Mouse (Mus musculus): ENCODE measurements at regions not wholly inside any gene's neighbourhood (a gene's known extent, or its start where the extent isn't known, plus 50 kb on each side); places are given as distances from the start of the nearest gene placed in this dataset.
"Not testable (repeated sequence)": the region's sequence is repeated elsewhere in the genome, so short reads cannot be mapped to it uniquely, and the experiment has no call there.

GRCm38 (mm10) chr2:147989616-147990015, 57.2 kb downstream of the Foxa2 start:
- ATAC-seq (replicated peaks; ENCODE audit: poor library complexity) = no peak

- ATAC-seq (replicated peaks; ENCODE audit: poor library complexity) = no peak
These were observed 58.2 kb downstream of the Foxa2 start for GRCm38 (mm10) chr2:147988586-147988985.

- ATAC-seq (replicated peaks; ENCODE audit: poor library complexity) = no peak
These were observed 61.6 kb downstream of the Foxa2 start for GRCm38 (mm10) chr2:147985261-147985575.

- ATAC-seq (replicated peaks; ENCODE audit: poor library complexity) = no peak
These were observed 62.1 kb downstream of the Foxa2 start for GRCm38 (mm10) chr2:147984547-147985260.

GRCm38 (mm10) chr2:147980929-147981479, 65.8 kb downstream of the Foxa2 start:
- no peak for ATAC-seq (replicated peaks; ENCODE audit: poor library complexity)

GRCm38 (mm10) chr2:147980408-147980807, 66.4 kb downstream of the Foxa2 start:
- no peak for ATAC-seq (replicated peaks; ENCODE audit: poor library complexity)

- ATAC-seq (replicated peaks; ENCODE audit: poor library complexity) = no peak
These were observed 67.0 kb downstream of the Foxa2 start for GRCm38 (mm10) chr2:147979660-147980364.

- ATAC-seq (replicated peaks; ENCODE audit: poor library complexity) = no peak
These were observed 67.8 kb downstream of the Foxa2 start for GRCm38 (mm10) chr2:147979001-147979400.

GRCm38 (mm10) chr2:147974776-147975175, 72.0 kb downstream of the Foxa2 start:
- no peak for ATAC-seq (replicated peaks; ENCODE audit: poor library complexity)

- no peak for ATAC-seq (replicated peaks; ENCODE audit: poor library complexity)
These were observed 78.1 kb downstream of the Foxa2 start for GRCm38 (mm10) chr2:147968671-147969070.

GRCm38 (mm10) chr2:147967829-147968529, 78.8 kb downstream of the Foxa2 start:
- ATAC-seq (replicated peaks; ENCODE audit: poor library complexity) = no peak

GRCm38 (mm10) chr2:147963284-147963683, 83.5 kb downstream of the Foxa2 start:
- not testable (repeated sequence) for ATAC-seq (replicated peaks; ENCODE audit: poor library complexity)

GRCm38 (mm10) chr2:147961633-147962032, 85.1 kb downstream of the Foxa2 start:
- no peak for ATAC-seq (replicated peaks; ENCODE audit: poor library complexity)

- no peak for ATAC-seq (replicated peaks; ENCODE audit: poor library complexity)
These were observed 92.6 kb downstream of the Foxa2 start for GRCm38 (mm10) chr2:147954183-147954582.

GRCm38 (mm10) chr2:147951233-147951632, 95.5 kb downstream of the Foxa2 start:
- no peak for ATAC-seq (replicated peaks; ENCODE audit: poor library complexity)

GRCm38 (mm10) chr2:147944171-147945040, 102.4 kb downstream of the Foxa2 start:
- no peak for ATAC-seq (replicated peaks; ENCODE audit: poor library complexity)

GRCm38 (mm10) chr2:147942591-147942990, 104.2 kb downstream of the Foxa2 start:
- no peak for ATAC-seq (replicated peaks; ENCODE audit: poor library complexity)

GRCm38 (mm10) chr2:147941319-147941718, 105.5 kb downstream of the Foxa2 start:
- no peak for ATAC-seq (replicated peaks; ENCODE audit: poor library complexity)

GRCm38 (mm10) chr2:147932494-147932893, 114.3 kb downstream of the Foxa2 start:
- ATAC-seq (replicated peaks; ENCODE audit: poor library complexity) = no peak

- no peak for ATAC-seq (replicated peaks; ENCODE audit: poor library complexity)
These were observed 117.6 kb downstream of the Foxa2 start for GRCm38 (mm10) chr2:147929031-147929711.

All from megakaryocyte progenitor cell, adult 5-6 weeks (primary cell).